Mouse (Mus musculus) intestine, embryonic 14.5 days (tissue): ENCODE measurements around the gene Gpc5. TPM values are rescaled to one million over a fixed set of nuclear protein-coding genes. Genes with fewer than 3 reads are reported as not detected.
A peak's percentile ranks its signal among the peaks of the same experiment; 100 is the strongest.

ENCODE experiments used
- ATAC-seq: fragments of 200-750 bp; cut with Nextera tagmentation; replicated peaks from 2 replicates; pipeline ENCODE4 v1.8.0; 2017; ENCODE audit warnings: low read depth, moderate number of reproducible peaks, moderate TSS enrichment, moderate library complexity; ENCODE audit not compliant: low FRiP score, low TSS enrichment
- DNase-seq: peaks from one replicate; pipeline ENCODE4 v3.0.0-alpha.2; 2018; ENCODE audit warnings: low spot score
- H3K27ac ChIP-seq: fragments of 300-500 bp; sonication (generic); 2 replicates; pipeline ENCODE4 v1.5.1; 2014; ENCODE audit warnings: low read depth, mild to moderate bottlenecking, control low read depth
- H3K27me3 ChIP-seq: fragments of 300-500 bp; sonication (generic); replicated peaks from 2 replicates; pipeline ENCODE4 v1.6.1; 2014; ENCODE audit warnings: low read length, control low read depth; ENCODE audit not compliant: control insufficient read depth, insufficient read depth
- H3K36me3 ChIP-seq: fragments of 300-500 bp; sonication (generic); 2 replicates; pipeline ENCODE4 v1.6.1; 2014; ENCODE audit warnings: low read length, control low read depth; ENCODE audit not compliant: control insufficient read depth, insufficient read depth
- H3K4me1 ChIP-seq: fragments of 300-500 bp; sonication (generic); replicated peaks from 2 replicates; pipeline ENCODE4 v1.6.1; 2014; ENCODE audit warnings: low read length, control low read depth, mixed read lengths; ENCODE audit not compliant: control insufficient read depth, insufficient read depth
- H3K4me2 ChIP-seq: fragments of 300-500 bp; sonication (generic); 2 replicates; pipeline ENCODE4 v1.6.1; 2014; ENCODE audit warnings: low read length
- H3K4me3 ChIP-seq: fragments of 300-500 bp; sonication (generic); 2 replicates; pipeline ENCODE4 v1.5.1; 2014; ENCODE audit warnings: low read depth, low read length, control low read depth, mixed read lengths
- H3K9ac ChIP-seq: fragments of 300-500 bp; sonication (generic); 2 replicates; pipeline ENCODE4 v1.6.1; 2014; ENCODE audit warnings: mild to moderate bottlenecking, low read length
- H3K9me3 ChIP-seq: fragments of 300-500 bp; sonication (generic); 2 replicates; pipeline ENCODE4 v1.6.1; 2016; ENCODE audit warnings: low read length, control low read depth; ENCODE audit not compliant: control insufficient read depth
- WGBS: fragments of 180-500 bp; shearing (Covaris S2); extraction: QIAGEN DNeasy Blood & Tissue Kit; methylation state at CpG from one replicate; pipeline ENCODE4 v1.1.7; 2014; 5-methylcytosine and 5-hydroxymethylcytosine counted together
- polyA plus RNA-seq: library from polyadenylated mRNA; unstranded; fragments of >200 nt; fragmentation: Nextera tagmentation; extraction: Ambion mirVana; gene quantifications from 2 replicates; pipeline ENCODE4 v1.2.1, GENCODE M21; 2014

Gpc5 gene
- polyA plus RNA-seq, 1 experiment from 2014 or later, result 0.24 TPM

DNA sequence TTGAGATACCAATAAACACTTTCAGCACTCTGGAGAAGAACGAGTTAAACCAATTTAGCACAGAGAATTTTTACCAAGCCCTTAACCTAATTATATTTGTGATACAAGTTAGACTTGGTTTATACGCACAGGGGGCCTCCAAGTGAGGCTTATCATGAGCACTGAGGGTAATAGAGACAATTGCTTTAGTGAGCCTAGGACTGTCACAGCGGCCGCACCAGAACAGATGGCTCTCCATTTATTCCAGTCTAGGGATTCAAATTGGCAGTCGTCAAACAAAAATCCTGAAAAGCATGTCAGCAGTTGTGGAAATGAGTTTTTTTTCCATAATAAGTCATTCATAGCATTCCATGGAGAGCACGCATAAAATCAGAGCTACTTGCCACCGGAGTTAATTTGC lies 729.6 kb downstream of the Gpc5 start:
- no peaks in the 10 kb centered on the region for H3K27me3 ChIP-seq
- ATAC-seq, result no peak

DNA sequence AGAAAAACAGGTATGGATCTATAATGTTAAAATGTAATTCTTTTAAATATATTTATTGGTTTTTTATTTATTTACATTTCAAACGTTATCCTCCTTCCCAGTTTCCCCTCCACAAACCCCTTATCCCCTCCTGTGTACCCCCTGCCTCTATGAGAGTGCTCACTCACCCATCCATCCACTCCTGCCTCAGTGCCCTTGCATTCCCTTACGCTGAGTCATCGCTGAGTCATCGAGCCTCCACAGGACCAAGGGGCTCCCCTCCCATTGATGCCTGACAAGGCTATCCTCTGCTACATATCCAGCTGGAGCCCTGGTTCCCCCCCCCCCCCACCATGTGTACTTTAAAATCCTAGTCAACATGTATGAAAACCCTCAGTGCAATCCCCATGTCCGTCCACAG lies 738.5 kb downstream of the Gpc5 start:
- Histone ChIP-seq H3K4me3 (no peak overlapping the region), H3K27me3 (no peaks in the 10 kb centered on the region), H3K4me1 (no peaks in the 10 kb centered on the region), H3K9ac (no peak overlapping the region), H3K9me3 (no peaks in the 10 kb centered on the region), H3K36me3 (no peaks in the 10 kb centered on the region), H3K27ac (no peak overlapping the region), H3K4me2 (no peak overlapping the region)
- ATAC-seq (peak; percentile 34; the same call in 1 of the 2 replicates), DNase-seq (no peak)
- WGBS, result 69% methylated on average over 5 of the region's 5 CpGs

More for the DNA sequence above, 729.6 kb downstream of the Gpc5 start:
- Histone ChIP-seq H3K4me1 (no peaks in the 10 kb centered on the region), H3K4me2 (no peak overlapping the region), H3K27ac (no peak overlapping the region), H3K36me3 (no peaks in the 10 kb centered on the region), H3K9ac (no peak overlapping the region), H3K9me3 (no peaks in the 10 kb centered on the region), H3K4me3 (no peak overlapping the region)
- 81% methylated on average over 7 of the region's 7 CpGs for WGBS
- DNase-seq, result no peak

DNA sequence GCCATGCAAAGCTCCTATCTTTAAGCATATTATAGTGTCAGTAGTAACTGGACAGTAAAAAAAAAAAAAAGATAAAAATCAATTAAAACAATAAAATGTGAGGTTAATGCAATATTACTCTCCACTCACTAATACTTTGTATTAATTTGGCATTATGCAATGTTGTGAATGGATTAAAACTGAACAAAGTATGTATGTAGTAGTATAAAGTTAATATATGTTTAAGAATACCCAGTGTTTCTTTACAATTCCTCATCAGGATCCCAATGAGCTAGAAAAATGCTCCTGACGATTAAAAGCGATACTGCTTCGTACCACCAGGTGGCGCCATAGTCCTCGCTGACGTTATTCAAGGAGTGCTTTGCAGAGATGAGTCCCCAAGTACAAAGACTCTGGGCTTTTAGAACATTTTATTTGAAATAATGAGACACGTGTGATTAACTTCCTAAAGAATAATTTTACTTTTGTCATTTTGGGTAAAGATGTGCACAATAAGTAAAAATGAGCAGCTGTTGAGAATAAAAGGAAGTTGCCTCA lies 739.3 kb downstream of the Gpc5 start:
- H3K4me3 ChIP-seq, result no peak overlapping the region
- DNase-seq, result peak; percentile 84
- under 1% methylated on average over 7 of the region's 7 CpGs for WGBS
- H3K4me2 ChIP-seq, result no peak overlapping the region
- H3K27ac ChIP-seq, result no peak overlapping the region
- no peaks in the 10 kb centered on the region for H3K27me3 ChIP-seq
- no peaks in the 10 kb centered on the region for H3K9me3 ChIP-seq
- no peak overlapping the region for H3K9ac ChIP-seq
- no peak for ATAC-seq
- H3K4me1 ChIP-seq, result no peaks in the 10 kb centered on the region
- H3K36me3 ChIP-seq, result no peaks in the 10 kb centered on the region

DNA sequence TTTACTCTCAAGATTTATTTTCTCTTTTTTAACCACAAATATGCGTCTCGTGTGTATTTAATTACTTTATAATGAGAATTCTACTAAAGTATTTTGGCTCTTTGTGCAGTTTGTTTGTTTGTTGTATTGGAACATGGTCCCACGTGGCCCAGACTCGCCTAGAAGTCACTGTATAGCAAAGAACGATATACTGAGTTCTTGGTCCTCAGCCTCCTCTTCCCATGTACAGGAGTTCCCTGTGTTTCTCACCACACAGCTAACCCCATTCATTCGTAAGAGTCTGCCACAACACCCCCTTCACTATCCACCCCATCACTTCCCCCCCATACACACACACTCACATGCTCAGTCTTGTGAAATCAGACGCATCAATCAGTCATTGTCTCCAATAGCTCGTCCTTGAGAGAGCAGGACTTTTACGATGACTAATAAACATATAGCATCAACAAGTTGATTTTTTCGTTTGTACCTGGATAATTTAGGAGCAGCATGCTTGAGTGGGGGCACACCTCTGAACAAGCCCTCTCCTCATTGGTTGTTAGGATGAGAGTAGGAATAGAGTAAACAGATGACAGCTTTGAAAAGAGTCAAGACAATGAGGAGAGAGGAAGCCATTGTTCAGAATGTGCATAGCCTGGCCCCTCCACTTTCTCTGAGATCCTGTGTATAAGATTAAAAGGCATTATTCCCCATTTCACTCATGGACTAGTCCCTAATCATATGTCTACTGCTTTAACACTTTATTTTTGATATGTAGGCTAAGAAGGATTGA lies 740.0 kb downstream of the Gpc5 start:
- H3K36me3 ChIP-seq, result no peaks in the 10 kb centered on the region
- no peak overlapping the region for H3K4me3 ChIP-seq
- H3K9ac ChIP-seq, result no peak overlapping the region
- H3K27me3 ChIP-seq, result no peaks in the 10 kb centered on the region
- WGBS, result 72% methylated on average over 10 of the region's 10 CpGs
- no peaks in the 10 kb centered on the region for H3K9me3 ChIP-seq
- DNase-seq, result no peak
- no peaks in the 10 kb centered on the region for H3K4me1 ChIP-seq
- H3K27ac ChIP-seq, result no peak overlapping the region
- H3K4me2 ChIP-seq, result no peak overlapping the region
- ATAC-seq, result no peak

- ATAC-seq, result no peak
- no peak for DNase-seq
- H3K4me3 ChIP-seq, result no peak overlapping the region
- no peaks in the 10 kb centered on the region for H3K36me3 ChIP-seq
- H3K9ac ChIP-seq, result no peak overlapping the region
- H3K9me3 ChIP-seq, result no peaks in the 10 kb centered on the region
- H3K27ac ChIP-seq, result no peak overlapping the region
- H3K4me2 ChIP-seq, result no peak overlapping the region
- no peaks in the 10 kb centered on the region for H3K4me1 ChIP-seq
- 47% methylated on average over 2 of the region's 2 CpGs for WGBS
- no peaks in the 10 kb centered on the region for H3K27me3 ChIP-seq
Observed at GRCm38 (mm10) chr14:115843783-115844182, 751.8 kb downstream of the Gpc5 start.

GRCm38 (mm10) chr14:115844773-115845427 lies 752.9 kb downstream of the Gpc5 start:
- H3K4me2 ChIP-seq, result no peak overlapping the region
- no peak overlapping the region for H3K27ac ChIP-seq
- ATAC-seq (no peak), DNase-seq (no peak)
- no peaks in the 10 kb centered on the region for H3K27me3 ChIP-seq
- WGBS, result 89% methylated on average over 1 of the region's 1 CpGs
- H3K4me1 ChIP-seq, result no peaks in the 10 kb centered on the region
- no peak overlapping the region for H3K4me3 ChIP-seq
- H3K9me3 ChIP-seq, result no peaks in the 10 kb centered on the region
- H3K36me3 ChIP-seq, result no peaks in the 10 kb centered on the region
- no peak overlapping the region for H3K9ac ChIP-seq

DNA sequence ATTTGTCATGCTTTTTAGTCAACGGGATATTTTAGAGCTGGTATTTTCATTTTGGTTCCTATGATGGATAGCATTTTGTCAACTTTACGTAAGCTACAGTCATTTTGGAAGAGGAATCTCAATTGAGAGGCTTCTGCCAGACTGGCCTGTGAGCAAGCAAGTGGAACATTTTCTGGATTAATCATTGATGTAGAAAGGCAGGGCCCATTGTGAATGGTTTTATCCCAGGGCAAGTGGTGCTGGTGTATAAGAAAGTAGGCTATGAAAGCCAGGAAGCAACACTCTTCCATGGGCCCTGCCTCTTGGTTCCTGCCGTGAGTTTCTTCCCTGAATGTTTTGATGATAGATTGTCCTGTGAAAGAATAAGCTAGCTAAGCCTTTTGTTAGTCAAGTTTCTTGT lies 777.1 kb downstream of the Gpc5 start:
- no peak for ATAC-seq
- no peak overlapping the region for H3K4me3 ChIP-seq
- H3K9ac ChIP-seq, result no peak overlapping the region
- no peaks in the 10 kb centered on the region for H3K9me3 ChIP-seq
- no peak overlapping the region for H3K4me2 ChIP-seq
- no peaks in the 10 kb centered on the region for H3K4me1 ChIP-seq
- H3K36me3 ChIP-seq, result no peaks in the 10 kb centered on the region
- H3K27me3 ChIP-seq, result no peaks in the 10 kb centered on the region
- no peak for DNase-seq
- no peak overlapping the region for H3K27ac ChIP-seq
- WGBS, result 85% methylated on average over 3 of the region's 3 CpGs

DNA sequence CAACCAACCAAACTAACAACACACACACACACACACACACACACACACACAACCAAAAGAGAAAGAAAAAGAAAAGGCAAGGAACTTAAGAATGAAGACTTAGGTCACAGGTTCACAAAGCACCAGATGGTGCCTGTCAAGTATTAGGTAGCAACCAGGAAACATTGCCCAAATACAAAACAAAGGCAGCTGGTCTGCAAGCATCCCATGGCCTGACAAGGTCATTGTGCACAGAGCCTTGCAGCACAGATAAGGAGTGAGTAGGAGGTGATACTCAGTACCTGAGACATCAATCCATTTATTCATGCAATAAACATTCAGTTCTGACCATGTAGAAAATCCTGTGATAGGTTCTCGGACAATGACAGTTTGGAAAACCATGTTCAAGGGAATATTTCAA lies 884.0 kb downstream of the Gpc5 start:
- Histone ChIP-seq H3K27me3 (no peaks in the 10 kb centered on the region), H3K9ac (no peak overlapping the region), H3K4me1 (no peaks in the 10 kb centered on the region), H3K9me3 (no peaks in the 10 kb centered on the region), H3K4me3 (no peak overlapping the region), H3K4me2 (no peak overlapping the region), H3K36me3 (no peaks in the 10 kb centered on the region), H3K27ac (no peak overlapping the region)
- DNase-seq (no peak), ATAC-seq (no peak)
- 84% methylated on average over 1 of the region's 1 CpGs for WGBS
